ENCODE assay signal across 33 mouse cellular contexts in genomic region chr2:70723610-70724243, GRCm38 (mm10).
"Had no signal": no experiment of that assay in that cellular context is flagged by ENCODE, and none has a peak within 500 bp of the region (broad histone marks: within the 10 kb centered on the region; RNA-seq: fewer than 3 reads in every experiment).

No protein-coding gene starts in this region.

- H3K27ac ChIP-seq: heart, embryonic 10.5 days; heart, embryonic 13.5 days; heart, embryonic 15.5 days; hindbrain, embryonic 10.5 days; hindbrain, embryonic 12.5 days; hindbrain, embryonic 13.5 days; hindbrain, embryonic 14.5 days; hindbrain, embryonic 15.5 days; hindbrain, postnatal 0 days; kidney, embryonic 15.5 days; kidney, postnatal 0 days; layer of hippocampus, adult 2 months; left cerebral cortex, adult 2 months had no signal

- H3K4me3 ChIP-seq: heart, embryonic 10.5 days; heart, embryonic 12.5 days; heart, embryonic 13.5 days; heart, embryonic 15.5 days; hindbrain, embryonic 10.5 days; hindbrain, embryonic 12.5 days; hindbrain, embryonic 13.5 days; hindbrain, embryonic 15.5 days; kidney, embryonic 15.5 days; layer of hippocampus, adult 2 months; left cerebral cortex, adult 2 months had no signal

- ATAC-seq: hindbrain, embryonic 16.5 days; hindbrain, postnatal 0 days; inflammation-experienced regulatory T-cells, adult 6 months had no signal

- H3K4me2 ChIP-seq: heart, embryonic 11.5 days; heart, embryonic 12.5 days; heart, embryonic 13.5 days; heart, embryonic 15.5 days; hindbrain, embryonic 12.5 days; hindbrain, embryonic 13.5 days; hindbrain, embryonic 14.5 days; hindbrain, embryonic 15.5 days; kidney, embryonic 15.5 days had no signal

- DNase-seq: heart, postnatal 10 days; heart, postnatal 14 days; heart, postnatal 36 days; heart, postnatal 4 days; kidney, adult 11 months; kidney, adult 18-20 months; kidney, adult 2 months; kidney, adult 8-10 months; kidney, adult 9 months; kidney, postnatal 10 days; kidney, postnatal 14 days; kidney, postnatal 25 days; kidney, postnatal 36 days; kidney, postnatal 4 days; layer of hippocampus, adult 9-11 months; layer of hippocampus, postnatal 36 days had no signal

- H3K27me3 ChIP-seq: heart, embryonic 12.5 days; heart, embryonic 13.5 days; heart, embryonic 15.5 days; hindbrain, embryonic 12.5 days; hindbrain, embryonic 13.5 days; hindbrain, embryonic 15.5 days; kidney, embryonic 15.5 days had no signal

- H3K9me3 ChIP-seq: heart, embryonic 10.5 days; heart, embryonic 12.5 days; heart, embryonic 13.5 days; heart, embryonic 15.5 days; hindbrain, embryonic 10.5 days; hindbrain, embryonic 12.5 days; hindbrain, embryonic 13.5 days; hindbrain, embryonic 15.5 days; kidney, embryonic 15.5 days had no signal

- H3K9ac ChIP-seq: heart, embryonic 12.5 days; heart, embryonic 13.5 days; heart, embryonic 15.5 days; hindbrain, embryonic 12.5 days; hindbrain, embryonic 13.5 days; hindbrain, embryonic 14.5 days; hindbrain, embryonic 15.5 days; kidney, embryonic 15.5 days had no signal

- H3K4me1 ChIP-seq: heart, embryonic 10.5 days; heart, embryonic 12.5 days; heart, embryonic 13.5 days; heart, embryonic 15.5 days; hindbrain, embryonic 10.5 days; hindbrain, embryonic 12.5 days; hindbrain, embryonic 13.5 days; hindbrain, embryonic 15.5 days; kidney, embryonic 15.5 days had no signal
